Mouse (Mus musculus): Measurements from ENCODE around the gene Ptger2. TPM values are rescaled to one million over a fixed set of nuclear protein-coding genes. Genes with fewer than 3 reads are reported as not detected.

Gene Ptger2
- total and polyA plus RNA-seq, 3 experiments = not detected

DNA sequence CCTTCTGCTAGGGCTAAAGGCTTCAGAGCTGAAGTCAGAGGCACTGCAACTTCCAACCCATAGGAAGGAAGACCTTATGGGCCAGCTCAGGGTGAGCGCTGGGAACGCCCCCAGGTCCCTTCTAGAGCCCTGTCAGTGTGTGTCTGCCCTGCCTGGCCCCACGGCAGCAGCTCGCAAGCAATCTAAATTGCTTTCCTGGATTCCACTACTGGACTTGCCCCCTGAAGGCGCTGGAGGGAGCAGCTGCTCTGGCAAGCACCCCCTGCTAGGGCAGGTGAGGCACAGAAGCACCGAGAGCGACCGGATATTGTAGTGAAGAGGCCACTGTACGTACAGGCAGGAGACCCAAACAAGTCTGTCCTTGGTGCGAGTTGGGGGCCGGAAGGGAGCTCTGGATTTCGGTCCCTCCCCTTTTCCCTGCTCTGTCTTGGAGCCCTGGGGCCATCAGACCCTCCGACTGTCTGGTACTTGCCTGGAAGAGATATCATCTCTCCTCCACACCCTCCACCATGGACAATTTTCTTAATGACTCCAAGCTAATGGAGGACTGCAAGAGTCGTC lies 541 bp downstream of the Ptger2 start:
- TF ChIP-seq CHD2 (IDR thresholded peaks at IDR 0.05; ENCODE audit: low read length) (no peak), NRF1 (IDR thresholded peaks at IDR 0.05; ENCODE audit: insufficient read depth, low read depth, low read length, poor library complexity, severe bottlenecking) (no peak), CTCF (IDR thresholded peaks at IDR 0.05 in 2 of 3, conservative IDR thresholded peaks at IDR 0.05 in 1 of 3; ENCODE audit: control insufficient read depth in 1 of 3, insufficient read depth in 1 of 3, low read depth in 2 of 3, low read length in 3 of 3, poor library complexity in 1 of 3, severe bottlenecking in 1 of 3) (no peak), MAFK (IDR thresholded peaks at IDR 0.05; ENCODE audit: borderline replicate concordance, low read depth, low read length) (no peak), RCOR1 (IDR thresholded peaks at IDR 0.05; ENCODE audit: low read depth, low read length) (no peak), MYB (IDR thresholded peaks at IDR 0.05; ENCODE audit: low read depth, low read length) (no peak), NELFE (IDR thresholded peaks at IDR 0.05; ENCODE audit: low read depth, low read length) (no peak), ZC3H11A (IDR thresholded peaks at IDR 0.05; ENCODE audit: low read depth, low read length) (no peak), JUND (IDR thresholded peaks at IDR 0.05; ENCODE audit: low read depth, low read length) (no peak), SMC3 (IDR thresholded peaks at IDR 0.05; ENCODE audit: low read depth, low read length) (no peak)
- no peaks in the 10 kb centered on the region for H3K4me1 ChIP-seq (ENCODE audit: control insufficient read depth in 1 of 2, insufficient read depth in 2 of 2, low read length in 2 of 2)
- H3K36me3 ChIP-seq (ENCODE audit: control insufficient read depth in 1 of 2, insufficient read depth in 2 of 2, low read length in 2 of 2) = no peaks in the 10 kb centered on the region
- H3K27ac ChIP-seq (ENCODE audit: control insufficient read depth, low read depth, low read length) = no peak overlapping the region
- H3K9me3 ChIP-seq (replicated peaks; ENCODE audit: insufficient read depth, low read length) = no peaks in the 10 kb centered on the region
- no peaks in the 10 kb centered on the region for H3K79me2 ChIP-seq (ENCODE audit: control insufficient read depth, insufficient read depth, low read length, poor library complexity)
- H3K4me3 ChIP-seq (ENCODE audit: control insufficient read depth in 1 of 2, insufficient read depth in 1 of 2, low read depth in 2 of 2, low read length in 2 of 2) = no peak overlapping the region
- H3K27me3 ChIP-seq (ENCODE audit: control insufficient read depth in 1 of 2, insufficient read depth in 2 of 2, low read length in 2 of 2) = no peaks in the 10 kb centered on the region
- H3K9ac ChIP-seq (ENCODE audit: control insufficient read depth, low read depth, low read length, poor library complexity, severe bottlenecking) = no peak overlapping the region
- no peak for DNase-seq (ENCODE audit: low read depth, low spot score)

DNA sequence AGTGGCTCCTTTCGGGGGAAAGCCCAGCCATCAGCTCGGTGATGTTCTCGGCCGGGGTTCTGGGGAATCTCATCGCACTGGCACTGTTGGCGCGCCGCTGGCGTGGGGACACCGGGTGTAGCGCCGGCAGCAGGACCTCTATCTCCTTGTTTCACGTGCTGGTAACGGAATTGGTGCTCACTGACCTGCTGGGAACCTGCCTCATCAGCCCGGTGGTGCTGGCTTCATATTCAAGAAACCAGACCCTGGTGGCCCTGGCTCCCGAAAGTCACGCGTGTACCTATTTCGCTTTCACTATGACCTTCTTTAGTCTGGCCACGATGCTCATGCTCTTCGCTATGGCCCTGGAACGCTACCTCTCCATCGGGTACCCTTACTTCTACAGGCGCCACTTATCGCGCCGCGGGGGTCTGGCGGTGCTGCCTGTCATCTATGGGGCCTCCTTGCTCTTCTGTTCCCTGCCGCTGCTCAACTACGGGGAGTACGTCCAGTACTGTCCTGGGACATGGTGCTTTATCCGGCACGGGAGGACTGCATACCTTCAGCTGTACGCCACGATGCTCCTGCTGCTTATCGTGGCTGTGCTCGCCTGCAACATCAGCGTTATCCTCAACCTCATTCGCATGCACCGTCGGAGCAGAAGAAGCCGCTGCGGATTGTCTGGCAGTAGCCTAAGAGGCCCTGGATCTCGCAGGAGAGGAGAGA lies 1.2 kb downstream of the Ptger2 start:
- Histone ChIP-seq H3K27ac (ENCODE audit: control insufficient read depth, low read depth, low read length) (no peak overlapping the region), H3K27me3 (ENCODE audit: control insufficient read depth in 1 of 2, insufficient read depth in 2 of 2, low read length in 2 of 2) (no peaks in the 10 kb centered on the region), H3K4me1 (ENCODE audit: control insufficient read depth in 1 of 2, insufficient read depth in 2 of 2, low read length in 2 of 2) (no peaks in the 10 kb centered on the region), H3K79me2 (ENCODE audit: control insufficient read depth, insufficient read depth, low read length, poor library complexity) (no peaks in the 10 kb centered on the region), H3K4me3 (ENCODE audit: control insufficient read depth in 1 of 2, insufficient read depth in 1 of 2, low read depth in 2 of 2, low read length in 2 of 2) (no peak overlapping the region), H3K9ac (ENCODE audit: control insufficient read depth, low read depth, low read length, poor library complexity, severe bottlenecking) (no peak overlapping the region), H3K36me3 (ENCODE audit: control insufficient read depth in 1 of 2, insufficient read depth in 2 of 2, low read length in 2 of 2) (no peaks in the 10 kb centered on the region), H3K9me3 (replicated peaks; ENCODE audit: insufficient read depth, low read length) (no peaks in the 10 kb centered on the region)
- DNase-seq (ENCODE audit: low read depth, low spot score) = no peak
- TF ChIP-seq HCFC1 (IDR thresholded peaks at IDR 0.05; ENCODE audit: low read depth, low read length) (no peak), TAL1 (IDR thresholded peaks at IDR 0.05; ENCODE audit: low read length) (no peak), GATA1 (IDR thresholded peaks at IDR 0.05; ENCODE audit: low read depth, low read length) (no peak), POLR2A (IDR thresholded peaks at IDR 0.05; ENCODE audit: control insufficient read depth in 1 of 2, insufficient read depth in 1 of 2, low read depth in 1 of 2, low read length in 2 of 2, poor library complexity in 1 of 2) (no peak), ETS1 (IDR thresholded peaks at IDR 0.05; ENCODE audit: low read depth, low read length) (no peak), CHD1 (IDR thresholded peaks at IDR 0.05; ENCODE audit: low read depth, low read length) (no peak), USF2 (IDR thresholded peaks at IDR 0.05; ENCODE audit: borderline replicate concordance in 1 of 2, insufficient read depth in 1 of 2, low read depth in 1 of 2, low read length in 2 of 2) (no peak)

Data from MEL (cell line).